Mouse (Mus musculus): ENCODE measurements around the gene Srsf5.
"Not testable (repeated sequence)": the region's sequence is repeated elsewhere in the genome, so short reads cannot be mapped to it uniquely, and the experiment has no call there.

Srsf5 gene

DNA sequence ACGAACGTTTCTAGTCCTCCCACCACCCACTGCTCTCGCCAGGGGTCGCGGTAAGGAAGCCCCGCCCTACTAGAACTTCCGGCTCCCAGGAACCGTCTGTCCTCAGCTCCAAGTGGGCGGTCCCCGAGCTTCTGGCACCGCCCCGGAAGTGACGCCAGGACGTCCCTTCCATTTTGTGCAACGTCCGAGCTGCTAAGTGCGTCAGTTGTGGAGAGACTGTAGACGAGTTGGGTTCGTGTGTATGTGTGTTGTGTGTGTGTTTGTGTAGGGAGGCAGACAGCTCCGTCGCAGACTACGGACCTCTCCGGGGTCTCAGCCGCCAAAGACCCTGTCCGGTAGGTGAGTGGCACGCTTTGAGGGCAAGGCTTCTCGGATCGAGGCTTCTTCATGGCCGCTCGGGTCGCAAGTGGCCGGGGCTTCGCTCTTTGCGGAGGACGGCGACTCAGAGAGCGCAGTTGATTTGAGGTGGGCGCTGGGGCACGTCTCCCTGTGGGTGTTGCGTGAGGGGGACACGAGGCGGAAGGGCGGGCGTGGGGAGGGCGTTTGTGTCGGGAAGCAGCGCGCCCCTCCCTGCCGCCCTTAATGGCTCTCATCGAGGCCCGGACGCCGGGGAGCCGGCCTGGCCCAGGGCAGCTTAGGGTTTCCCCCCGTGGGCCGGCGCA lies at the start of gene Srsf5:
Gene Srsf5, plus strand, starts transcription at position 171 of the 662 bp plus-strand sequence.
- DNase-seq (ENCODE audit: low spot score): peak; percentile 99

DNA sequence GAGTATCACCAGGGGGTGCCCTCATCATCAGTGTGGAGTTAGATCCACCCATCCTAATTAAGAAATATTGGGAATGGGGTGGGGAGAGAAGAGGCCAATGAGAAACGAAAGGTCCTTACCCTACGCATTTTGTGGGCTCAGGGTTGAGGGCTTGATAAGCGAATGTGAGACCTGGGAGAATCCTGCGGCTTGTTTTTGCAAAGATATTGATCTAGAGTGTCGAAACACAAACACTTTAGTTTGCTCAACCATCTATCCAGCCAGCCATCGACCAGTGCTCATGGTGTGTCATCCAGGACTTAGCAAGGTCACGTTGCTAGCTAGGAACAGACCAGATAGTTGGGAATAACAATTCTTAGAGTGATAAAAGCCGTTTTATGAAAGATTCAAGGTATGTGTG lies 35.7 kb upstream of the Srsf5 start:
- no peak for DNase-seq (ENCODE audit: low spot score)

DNA sequence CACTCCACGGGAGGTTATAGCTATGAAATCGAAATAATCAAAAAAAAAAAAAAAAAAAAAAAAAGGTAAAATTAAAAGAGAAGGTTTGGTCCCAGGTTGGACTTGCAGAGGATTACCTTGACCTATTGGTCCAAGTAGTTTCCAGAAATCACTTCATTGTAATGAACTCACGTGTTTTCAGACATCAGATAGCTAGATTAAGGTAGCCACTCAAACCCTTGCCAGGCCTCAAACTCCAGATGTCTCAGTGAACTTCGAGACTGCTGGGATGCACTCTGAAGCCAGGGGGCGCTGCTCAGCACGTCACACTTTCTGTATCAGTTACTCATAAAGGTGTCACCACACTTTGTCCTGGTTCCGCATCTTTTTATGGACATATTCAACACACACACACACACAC lies 27.5 kb upstream of the Srsf5 start:
- peak; percentile 29 for DNase-seq (ENCODE audit: low spot score)

DNA sequence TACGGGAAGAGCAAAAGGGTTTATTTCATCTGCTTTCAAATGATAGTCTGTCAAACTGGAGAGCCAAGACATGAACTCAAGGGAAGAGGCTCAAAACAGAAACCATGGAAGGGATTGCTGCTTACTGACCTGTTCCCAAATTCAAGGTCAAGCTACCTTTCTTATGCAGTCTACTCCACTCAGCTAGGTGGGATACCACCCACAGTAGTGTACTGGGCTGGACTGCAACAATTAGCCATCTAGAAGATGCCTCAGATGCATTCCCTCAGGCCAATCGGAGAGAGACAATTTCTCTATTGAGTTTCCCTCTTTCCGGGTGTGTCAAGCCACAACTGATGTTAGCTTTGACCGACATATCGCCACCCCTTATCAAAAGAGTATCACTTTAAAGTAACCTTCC lies 24.0 kb upstream of the Srsf5 start:
- DNase-seq (ENCODE audit: low spot score): no peak

DNA sequence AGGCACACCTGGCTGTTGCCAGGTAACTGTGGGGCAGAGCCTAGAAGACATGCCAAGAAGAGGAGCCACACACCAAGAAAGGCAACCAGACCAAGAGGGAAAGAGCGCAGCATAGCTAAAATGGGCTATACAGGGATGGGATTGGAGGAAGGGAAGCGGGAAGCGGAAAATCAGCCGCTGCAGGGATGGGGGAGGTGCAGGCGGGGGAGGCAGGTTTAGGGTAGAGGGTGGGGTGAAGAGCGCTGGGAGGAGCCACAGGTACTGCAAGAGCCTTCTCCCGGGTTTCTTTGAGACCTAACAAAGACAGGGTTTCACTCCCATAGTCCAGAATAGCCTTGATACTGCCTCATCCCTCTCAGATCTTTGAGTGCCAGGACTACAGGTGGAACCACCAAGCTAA lies 22.4 kb upstream of the Srsf5 start:
- DNase-seq (ENCODE audit: low spot score): peak; percentile 12

DNA sequence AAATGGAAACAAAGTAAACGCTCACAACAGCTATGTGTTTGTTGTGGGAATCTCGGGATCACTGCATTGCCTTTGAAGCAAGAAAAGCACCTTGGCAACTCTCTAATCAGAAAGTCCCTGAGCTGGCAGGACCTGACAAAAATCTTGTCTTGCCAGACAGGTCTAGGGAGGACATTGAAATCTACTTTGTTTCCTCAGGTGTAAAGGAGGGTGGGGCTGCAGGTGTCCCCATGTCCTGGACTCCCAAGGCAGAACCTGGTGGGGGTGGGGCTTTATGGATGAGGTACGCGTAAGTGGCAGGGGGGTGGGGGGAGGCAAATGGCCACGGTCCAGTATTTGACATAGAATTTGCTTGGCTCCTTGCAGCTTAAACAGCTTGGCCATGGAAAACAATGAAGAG lies 21.7 kb upstream of the Srsf5 start:
- DNase-seq (ENCODE audit: low spot score): no peak

DNA sequence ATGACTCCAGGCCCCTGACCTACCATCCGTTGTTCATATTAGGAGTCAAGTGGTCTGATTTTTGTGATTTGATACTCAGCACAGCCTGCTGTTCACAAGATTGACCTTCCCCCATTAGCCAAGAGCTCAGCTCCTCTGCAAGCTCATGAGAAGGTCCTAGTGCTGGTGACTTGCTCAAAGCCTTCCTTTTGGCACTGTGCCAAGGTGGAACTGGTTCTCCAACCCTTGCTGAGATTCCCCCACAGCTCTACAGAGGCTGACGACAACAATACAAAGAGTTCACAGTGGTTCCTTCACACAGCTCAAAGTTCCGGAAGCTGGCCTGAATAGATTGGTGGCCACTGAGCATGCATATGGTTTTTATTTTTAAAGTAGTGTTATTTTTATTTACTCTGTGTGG lies 21.1 kb upstream of the Srsf5 start:
- no peak for DNase-seq (ENCODE audit: low spot score)

DNA sequence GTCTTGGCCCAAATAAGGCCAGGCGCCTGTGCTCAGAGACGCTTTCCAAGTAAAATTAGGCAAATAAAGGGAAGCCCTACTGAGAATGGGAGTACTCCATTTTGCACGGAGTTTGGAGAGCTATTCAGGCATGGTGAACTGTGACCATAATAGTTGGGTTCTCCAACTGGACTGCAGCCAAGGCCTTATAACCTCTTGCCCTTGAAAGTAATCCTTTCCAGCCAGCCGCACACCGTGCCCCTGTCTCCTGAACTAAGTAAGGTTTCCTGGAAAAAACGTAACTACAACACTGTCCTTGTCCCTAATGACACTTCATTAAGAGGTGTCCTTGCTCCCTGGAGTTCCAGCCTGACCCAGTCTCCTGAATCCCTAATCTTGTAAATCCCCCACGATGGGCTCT lies 19.4 kb upstream of the Srsf5 start:
- no peak for DNase-seq (ENCODE audit: low spot score)

DNA sequence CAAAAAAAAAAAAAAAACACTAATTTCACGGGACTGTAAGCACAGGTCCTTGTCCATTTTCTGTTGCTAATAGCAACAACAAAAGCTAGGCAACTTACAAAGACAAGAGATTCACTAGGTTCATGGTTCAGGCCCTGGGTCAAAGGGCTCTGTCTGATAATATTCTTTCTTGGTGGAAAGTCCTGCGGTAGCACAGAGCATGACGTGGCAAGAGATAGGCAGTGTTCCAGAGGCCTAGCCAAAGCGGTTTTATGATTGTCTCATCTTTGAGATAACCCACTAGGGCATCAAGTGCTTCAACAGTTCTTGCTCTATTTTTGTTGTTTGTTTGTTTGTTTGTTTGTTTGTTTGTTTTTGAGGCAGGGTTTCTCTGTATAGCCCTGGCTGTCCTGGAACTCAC lies 18.8 kb upstream of the Srsf5 start:
- no peak for DNase-seq (ENCODE audit: low spot score)

DNA sequence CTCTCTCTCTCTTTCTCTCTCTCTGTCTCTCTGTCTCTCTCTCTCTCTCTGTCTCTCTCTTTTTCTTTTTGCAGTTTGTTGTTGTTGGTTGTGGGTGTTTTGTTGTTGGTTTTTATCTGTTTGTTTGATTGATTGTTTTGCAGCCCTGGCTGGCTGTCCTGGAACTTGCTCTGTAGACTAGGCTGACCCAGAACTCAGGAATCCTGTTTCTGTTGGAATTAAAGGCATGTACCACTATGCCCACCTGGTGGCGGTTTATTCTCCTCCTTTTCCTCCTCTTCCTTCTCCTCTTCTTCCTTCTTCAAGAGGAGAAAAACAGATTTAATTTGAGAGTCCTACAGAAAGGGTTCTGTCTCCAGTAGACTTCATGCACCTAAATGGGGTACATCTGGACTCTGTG lies 17.8 kb upstream of the Srsf5 start:
- no peak for DNase-seq (ENCODE audit: low spot score)

DNA sequence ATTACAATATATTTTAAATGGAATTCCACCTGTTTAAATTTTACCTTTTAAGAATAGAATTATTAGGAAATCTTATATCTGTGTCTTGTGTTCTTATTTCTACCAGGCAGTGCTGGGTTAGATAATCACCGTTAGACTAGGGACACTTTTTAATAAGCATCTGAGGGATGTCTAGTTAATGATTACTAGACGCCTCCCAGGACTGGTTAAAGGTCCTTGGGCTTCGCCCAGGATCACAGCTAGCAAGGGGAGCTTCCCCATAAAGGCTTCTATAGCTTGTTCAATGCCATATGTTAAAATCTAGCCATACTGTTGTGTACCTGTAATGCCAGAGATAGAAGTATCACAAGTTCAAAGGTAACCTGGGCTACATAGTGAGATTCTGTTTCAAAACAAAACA lies 16.4 kb upstream of the Srsf5 start:
- DNase-seq (ENCODE audit: low spot score): no peak

DNA sequence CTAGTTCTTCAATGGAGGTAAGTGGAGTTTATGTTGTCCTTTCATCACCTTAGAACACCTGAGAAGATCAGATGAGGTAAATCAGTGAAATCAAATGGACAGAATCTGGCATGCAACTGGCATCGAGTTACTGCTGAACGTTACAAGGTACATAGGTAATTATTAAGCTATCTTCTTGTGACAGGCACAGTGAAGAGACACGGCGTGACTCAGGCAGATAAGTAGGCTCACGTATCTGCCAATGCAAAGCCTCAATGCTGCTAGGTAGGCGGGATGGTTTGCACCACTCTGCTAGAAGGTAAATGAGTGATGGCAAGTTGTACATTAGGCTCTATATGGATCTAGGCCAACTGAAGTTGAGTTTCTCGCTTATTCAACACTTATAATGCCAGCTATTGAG lies 15.2 kb upstream of the Srsf5 start:
- no peak for DNase-seq (ENCODE audit: low spot score)

DNA sequence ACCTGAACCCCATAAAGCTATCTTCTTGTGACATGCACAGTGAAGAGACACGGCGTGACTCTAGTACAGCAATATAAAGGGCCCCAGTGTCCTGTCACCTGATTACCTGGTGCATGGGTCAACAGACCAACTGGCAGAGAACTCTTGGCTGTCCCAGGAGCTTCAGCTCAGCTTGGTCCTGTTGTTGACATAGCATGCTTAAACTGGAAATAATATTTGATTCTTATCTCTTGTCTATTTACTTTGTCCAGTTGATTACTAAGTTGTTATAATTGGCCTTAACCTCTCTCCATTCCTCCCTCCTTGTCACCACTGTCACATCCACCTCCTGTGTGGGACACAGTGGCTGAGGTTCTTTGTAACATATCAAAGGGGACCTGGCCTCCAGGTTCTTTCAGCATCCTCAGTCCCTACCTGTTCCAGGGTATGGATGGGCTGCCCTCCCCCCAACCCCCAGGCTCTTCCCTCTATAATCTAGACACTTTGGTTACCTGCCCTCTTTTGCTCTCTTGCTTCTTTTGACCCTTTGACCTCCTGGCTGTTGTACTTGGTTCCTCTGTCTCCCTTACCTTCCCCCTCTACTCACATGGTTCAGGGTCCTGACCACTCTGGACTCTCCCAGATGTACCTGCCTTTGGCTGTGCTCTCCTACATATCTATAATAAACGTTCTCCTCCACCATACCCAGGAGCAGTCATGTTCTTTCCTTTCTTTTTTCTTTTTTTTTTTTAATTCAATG lies 13.7 kb upstream of the Srsf5 start:
- no peak for DNase-seq (ENCODE audit: low spot score)

DNA sequence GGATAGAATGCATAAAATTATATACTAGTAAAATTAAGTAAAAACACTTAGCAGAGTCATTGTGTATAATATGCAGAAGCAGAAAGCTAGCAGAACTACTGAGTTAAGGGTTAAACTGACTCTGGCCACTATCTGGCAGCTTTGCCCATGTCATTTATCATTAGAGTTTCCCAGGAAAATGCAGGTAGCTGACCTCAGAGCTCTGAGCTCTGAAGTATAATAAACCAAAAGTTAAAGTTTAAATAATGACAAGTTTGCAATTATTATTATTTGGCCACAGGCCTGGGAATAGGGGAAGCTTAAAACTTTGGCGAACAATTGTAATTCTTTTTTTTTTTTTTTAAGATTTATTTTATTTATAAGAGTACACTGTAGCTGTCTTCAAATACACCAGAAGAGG lies 12.4 kb upstream of the Srsf5 start:
- DNase-seq (ENCODE audit: low spot score): no peak

DNA sequence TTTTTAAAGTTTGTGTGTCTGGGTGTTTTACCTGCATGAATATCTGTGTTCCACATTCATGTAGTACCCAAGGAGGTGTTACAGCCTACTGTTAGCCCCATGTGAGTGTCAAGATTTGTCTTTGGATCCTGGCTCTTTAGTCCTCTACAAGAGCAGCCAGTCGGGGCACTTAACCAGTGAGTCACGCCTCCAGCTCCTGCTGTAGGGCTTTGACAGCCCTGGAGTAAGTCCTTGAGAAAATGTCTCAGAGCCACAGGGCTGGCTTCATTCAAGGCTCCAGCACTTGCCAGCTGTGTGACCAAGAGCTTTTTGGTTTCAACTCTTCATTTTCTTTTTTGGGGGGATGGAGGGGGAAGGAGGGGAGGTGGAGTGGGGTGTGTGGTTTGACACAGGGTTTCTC lies 8.6 kb upstream of the Srsf5 start:
- no peak for DNase-seq (ENCODE audit: low spot score)

DNA sequence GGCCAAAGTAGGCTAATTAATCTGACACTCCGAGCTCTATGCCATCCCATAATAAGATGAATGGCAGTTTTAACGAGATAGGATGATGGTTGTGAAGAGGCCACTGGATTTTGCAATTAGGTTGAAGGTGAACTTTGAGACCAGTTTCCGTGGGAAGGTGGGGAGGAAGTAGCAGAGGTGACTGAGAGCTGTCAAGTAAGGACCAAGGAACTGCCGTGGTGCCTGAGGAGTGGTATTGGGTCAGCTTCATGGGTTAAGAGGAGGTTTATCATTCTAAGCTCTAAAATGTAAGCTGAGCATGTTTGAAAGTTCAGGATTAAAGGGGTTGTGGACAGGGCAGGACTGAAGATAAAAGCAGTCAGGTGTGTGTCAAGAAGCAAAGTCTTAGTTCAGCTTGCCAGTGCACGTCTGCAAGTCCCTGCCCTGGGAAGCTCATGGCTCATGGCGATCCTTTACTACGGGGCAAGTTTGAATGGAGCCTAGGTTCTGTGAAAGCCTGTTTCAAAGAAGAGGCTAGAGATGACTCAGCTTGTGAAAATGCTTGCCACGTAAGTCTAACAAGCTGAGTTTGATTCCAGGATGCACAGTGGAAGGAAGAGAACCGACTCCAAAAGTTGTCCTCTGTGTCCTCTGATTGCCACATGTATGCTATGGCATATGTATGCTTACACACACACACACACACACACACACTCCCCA lies 7.8 kb upstream of the Srsf5 start:
- DNase-seq (ENCODE audit: low spot score): no peak

DNA sequence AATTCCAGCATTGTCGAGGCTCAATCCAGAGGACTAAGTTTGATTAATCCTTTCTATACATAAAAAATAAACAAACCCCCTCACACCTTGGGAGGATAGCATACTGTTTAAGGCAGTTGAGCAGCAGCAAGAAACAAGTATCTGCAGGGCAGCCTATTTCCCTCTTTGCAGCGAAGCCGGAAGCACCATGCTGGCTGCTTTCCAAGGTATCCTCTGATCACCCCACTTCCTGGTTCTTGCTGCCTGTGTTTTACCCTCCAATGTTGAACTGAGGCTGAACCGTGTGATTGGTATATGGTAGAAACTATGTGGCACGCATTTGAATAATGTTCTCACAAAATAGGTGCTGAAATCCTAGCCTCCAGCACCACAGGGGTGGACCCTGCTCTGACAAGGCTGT lies 6.7 kb upstream of the Srsf5 start:
- no peak for DNase-seq (ENCODE audit: low spot score)

DNA sequence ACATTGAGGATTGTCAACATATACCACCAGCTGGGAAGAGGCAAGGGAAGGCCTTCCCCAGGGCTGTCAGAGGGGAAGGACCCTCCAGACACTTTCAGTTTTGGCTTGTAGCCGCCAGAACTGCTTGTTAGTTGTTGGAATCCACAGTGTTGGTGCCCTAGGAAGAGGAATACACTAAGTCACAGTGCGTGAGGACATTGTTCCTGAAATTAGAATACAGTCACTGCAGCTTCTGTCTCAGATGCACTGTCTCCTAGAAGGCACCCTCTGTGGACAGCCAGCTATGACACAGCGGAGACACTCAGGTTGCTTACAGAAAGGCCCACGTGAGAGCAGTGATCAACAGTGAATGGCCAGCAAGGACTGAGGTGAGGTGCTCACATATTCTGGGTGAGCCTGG lies 6.1 kb upstream of the Srsf5 start:
- no peak for DNase-seq (ENCODE audit: low spot score)

DNA sequence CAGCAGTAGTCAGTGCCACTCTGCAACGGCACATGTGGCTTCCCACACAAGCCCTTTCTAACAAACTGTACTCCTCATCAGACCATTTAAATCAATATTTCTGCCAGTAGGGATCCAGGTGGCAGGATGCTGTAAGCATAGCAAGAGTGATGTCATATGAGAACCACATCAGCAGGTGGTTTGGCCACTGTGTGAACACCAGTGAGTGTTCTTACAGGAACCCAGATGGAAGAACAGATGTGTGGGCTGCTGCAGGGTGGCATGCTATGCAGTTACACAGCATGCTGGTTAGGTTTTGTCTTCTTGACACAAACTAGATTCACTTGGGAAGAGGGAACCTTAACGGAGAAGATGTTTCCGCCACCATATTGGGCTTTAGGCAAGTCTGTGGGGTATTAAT lies 3.4 kb upstream of the Srsf5 start:
- no peak for DNase-seq (ENCODE audit: low spot score)

DNA sequence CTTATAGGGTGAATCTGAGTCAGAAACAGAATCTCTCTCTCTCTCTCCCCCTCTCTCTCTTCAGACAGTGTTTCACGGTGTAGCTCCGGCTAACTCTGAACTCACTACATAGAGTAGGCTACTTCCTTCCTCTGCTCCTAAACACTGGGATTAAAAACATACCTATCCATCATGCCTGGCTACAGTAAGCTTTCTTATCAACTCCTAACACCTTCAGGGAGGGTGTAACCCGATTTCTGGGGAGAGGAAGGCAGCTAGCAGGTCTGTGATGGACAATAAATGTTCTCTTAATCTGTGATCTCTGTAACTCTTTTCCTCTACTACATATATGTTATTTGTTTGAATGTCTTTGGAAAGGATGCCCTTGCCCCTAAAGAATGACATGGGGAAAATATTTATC lies 1.9 kb upstream of the Srsf5 start:
- no peak for DNase-seq (ENCODE audit: low spot score)

DNA sequence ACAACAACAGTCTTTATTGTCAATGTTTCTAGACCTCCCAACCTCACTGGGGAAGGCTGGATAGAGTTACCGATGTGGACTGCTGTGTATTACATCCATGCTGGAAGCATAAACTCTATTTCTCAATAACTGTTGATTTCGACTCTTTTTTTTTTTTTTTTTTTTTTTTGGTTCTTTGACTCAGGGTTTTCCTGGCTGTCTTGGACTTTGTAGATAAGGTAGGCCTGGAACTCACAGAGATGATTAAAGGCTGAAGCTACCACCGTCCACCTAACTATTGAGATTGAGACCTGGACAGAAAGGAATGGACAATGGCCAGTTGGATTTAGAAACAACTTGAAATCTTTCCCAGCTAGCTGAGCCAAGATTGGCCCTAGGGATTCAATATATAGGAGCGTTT lies 1.1 kb upstream of the Srsf5 start:
- DNase-seq (ENCODE audit: low spot score): no peak

DNA sequence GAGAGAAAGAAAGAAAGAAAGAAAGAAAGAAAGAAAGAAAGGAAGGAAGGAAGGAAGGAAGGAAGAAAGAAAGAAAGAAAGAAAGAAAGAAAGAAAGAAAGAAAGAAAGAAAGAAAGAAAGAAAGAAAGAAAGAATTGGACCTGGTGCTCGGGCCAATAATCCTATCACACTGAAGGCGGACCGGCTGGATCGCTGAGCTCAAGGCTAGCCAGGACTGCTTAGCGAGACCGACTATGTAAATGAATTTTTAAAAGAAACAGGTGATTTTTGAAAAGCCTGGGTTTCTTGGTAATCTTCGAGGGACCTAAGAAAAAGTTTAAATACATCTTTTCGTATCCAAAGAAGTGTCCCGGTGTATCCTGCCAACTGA lies 356 bp upstream of the Srsf5 start:
- DNase-seq (ENCODE audit: low spot score): not testable (repeated sequence)

DNA sequence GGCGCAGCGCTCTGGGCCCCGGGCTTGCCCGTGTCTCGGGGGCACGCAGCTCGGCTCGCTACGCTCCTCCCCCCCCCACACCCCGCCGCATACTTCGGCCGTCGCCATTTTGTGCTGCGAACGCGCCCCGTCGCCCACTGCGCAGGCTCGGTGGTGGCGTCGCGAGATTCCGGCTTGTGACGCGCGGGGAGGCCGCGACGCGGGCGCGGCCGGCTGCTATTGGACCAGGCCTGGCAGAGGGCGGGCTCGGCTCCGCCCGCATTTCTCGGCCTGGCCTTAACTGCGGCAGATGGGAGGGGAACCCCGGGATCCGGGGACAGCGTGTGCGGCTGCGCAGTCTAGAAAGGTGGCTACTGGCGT lies 672 bp downstream of the Srsf5 start:
- DNase-seq (ENCODE audit: low spot score): peak; percentile 97

DNA sequence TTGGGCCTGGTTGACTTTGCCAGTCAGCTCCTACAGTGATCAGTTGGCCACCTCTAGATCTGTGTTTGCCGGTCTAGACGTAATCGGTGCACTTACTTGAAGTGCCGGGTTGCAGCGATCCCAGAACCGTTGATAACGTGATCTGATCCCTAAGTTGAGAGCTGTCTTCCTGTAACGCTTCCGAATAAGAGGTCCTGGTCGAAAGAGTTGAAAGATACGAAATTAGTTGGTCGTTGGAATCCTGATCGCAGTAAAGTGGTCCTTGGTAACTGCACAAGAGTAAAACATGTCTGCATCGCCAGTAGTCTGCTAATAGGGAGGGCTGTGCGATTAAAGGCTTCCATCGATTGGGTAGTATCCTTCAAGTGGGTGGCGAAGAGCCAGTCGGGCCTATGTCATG lies 2.9 kb downstream of the Srsf5 start:
- DNase-seq (ENCODE audit: low spot score): no peak

Measured in embryo, embryonic 10.5 days (tissue).